14 mouse cellular contexts compared by ENCODE assay signal in genomic region chr1:179609724-179610505, GRCm38 (mm10). TPM values are rescaled to one million over a fixed set of nuclear protein-coding genes. Genes with fewer than 3 reads are reported as not detected.
DNase-seq lines count a peak whose midpoint lies in the region; ATAC-seq lines count a peak whose summit lies in the region.
"Had no signal": no experiment of that assay in that cellular context is flagged by ENCODE, and none has a peak within 500 bp of the region (broad histone marks: within the 10 kb centered on the region; RNA-seq: fewer than 3 reads in every experiment).

No protein-coding gene starts in this region.

- H3K4me2 ChIP-seq in hindbrain, embryonic 11.5 days (replicated peaks; ENCODE audit: low read depth, low read length), result no peak overlapping the region
- H3K4me2 ChIP-seq in hindbrain, embryonic 14.5 days (replicated peaks), result no peak overlapping the region
- H3K4me2 ChIP-seq: intestine, embryonic 15.5 days had no signal

- H3K4me1 ChIP-seq in hindbrain, embryonic 11.5 days (replicated peaks; ENCODE audit: control insufficient read depth, insufficient read depth, low read length), result no peaks in the 10 kb centered on the region
- H3K4me1 ChIP-seq in hindbrain, embryonic 14.5 days (replicated peaks; ENCODE audit: control insufficient read depth, insufficient read depth, low read length), result no peaks in the 10 kb centered on the region
- H3K4me1 ChIP-seq: intestine, embryonic 15.5 days had no signal

- peak overlapping the region; percentile 10; the same call in 1 of the 2 replicates for H3K27ac ChIP-seq in hindbrain, embryonic 11.5 days (ENCODE audit: low read depth, low read length)
- H3K27ac ChIP-seq in hindbrain, embryonic 14.5 days, result no peak overlapping the region
- H3K27ac ChIP-seq: intestine, embryonic 15.5 days; left cerebral cortex, adult 2 months; liver, embryonic 14.5 days; macrophage had no signal

- no peaks in the 10 kb centered on the region for H3K36me3 ChIP-seq in hindbrain, embryonic 11.5 days (ENCODE audit: control insufficient read depth, insufficient read depth, low read length)
- peaks cover 25% of the 10 kb centered on the region for H3K36me3 ChIP-seq in hindbrain, embryonic 14.5 days (replicated peaks; ENCODE audit: control insufficient read depth, insufficient read depth)

- H3K4me3 ChIP-seq in hindbrain, embryonic 11.5 days (ENCODE audit: low read depth, low read length), result no peak overlapping the region
- H3K4me3 ChIP-seq in hindbrain, embryonic 14.5 days (replicated peaks; ENCODE audit: low read length), result no peak overlapping the region
- H3K4me3 ChIP-seq: intestine, embryonic 15.5 days; left cerebral cortex, adult 2 months had no signal

- H3K27me3 ChIP-seq in hindbrain, embryonic 11.5 days (ENCODE audit: control insufficient read depth, insufficient read depth, low read length), result no peaks in the 10 kb centered on the region
- H3K27me3 ChIP-seq in hindbrain, embryonic 14.5 days (ENCODE audit: control insufficient read depth, insufficient read depth, low read length), result no peaks in the 10 kb centered on the region
- H3K27me3 ChIP-seq: intestine, embryonic 15.5 days had no signal

- 0 out of 2 replicates have a peak, but pooled peaks have one; percentile 33 for ATAC-seq in hindbrain, embryonic 11.5 days (ENCODE audit: low FRiP score)
- ATAC-seq in hindbrain, embryonic 14.5 days (ENCODE audit: low FRiP score), result no peak
- ATAC-seq: intestine, embryonic 15.5 days had no signal

- H3K9me3 ChIP-seq in hindbrain, embryonic 11.5 days (ENCODE audit: control insufficient read depth, low read length), result no peaks in the 10 kb centered on the region
- no peaks in the 10 kb centered on the region for H3K9me3 ChIP-seq in hindbrain, embryonic 14.5 days (ENCODE audit: control insufficient read depth, low read length)
- H3K9me3 ChIP-seq: G1E; intestine, embryonic 15.5 days had no signal

- H3K9ac ChIP-seq in hindbrain, embryonic 11.5 days (ENCODE audit: low read depth, low read length), result 0 out of 2 replicates have a peak overlapping the region, but pooled peaks have one; percentile 15
- no peak overlapping the region for H3K9ac ChIP-seq in hindbrain, embryonic 14.5 days
- H3K9ac ChIP-seq: intestine, embryonic 15.5 days; liver, embryonic 14.5 days had no signal

- DNase-seq in adrenal gland, postnatal 10 days, result peak; percentile 46
- DNase-seq in adrenal gland, adult 2 months, result no peak
- peak; percentile 28 for DNase-seq in hindbrain, embryonic 11.5 days (ENCODE audit: low spot score)
- no peak for DNase-seq in hindbrain, embryonic 14.5 days (ENCODE audit: low spot score)
- DNase-seq in testis, postnatal 10 days (ENCODE audit: low spot score), result peak; percentile 53
- no peak for DNase-seq in testis, postnatal 14 days (ENCODE audit: low spot score)
- DNase-seq in retina, postnatal 1 day, result peak; percentile 17
- no peak for DNase-seq in spleen, adult 12 weeks (ENCODE audit: low spot score)
- DNase-seq: heart, adult 11 months had no signal

- WGBS in hindbrain, embryonic 11.5 days, result 47% methylated on average over 25 of the region's 26 CpGs
- 40% methylated on average over 26 of the region's 26 CpGs for WGBS in hindbrain, embryonic 14.5 days

RNA-seq across cellular contexts. Expression of gene Sccpdh, which starts 58.1 kb away (rescaled TPM):
- total RNA-seq in adrenal gland, postnatal 10 days (2021), result 10 to 100 TPM; 29.9 to 36.9 TPM
- 10 to 100 TPM; 31.0 to 37.0 TPM for total RNA-seq in adrenal gland, adult 2 months (2021)
- polyA plus RNA-seq in adrenal gland, adult 2 months (2012; rRNA removed), result 6.8 and 8.9 TPM in 2 replicates
- 112 and 119 TPM in 2 replicates for polyA plus RNA-seq in hindbrain, embryonic 11.5 days (2014; fragmentation: Nextera tagmentation; extraction: Ambion mirVana)
- polyA plus RNA-seq in hindbrain, embryonic 14.5 days (2014; fragmentation: Nextera tagmentation; extraction: Ambion mirVana), result 176 and 196 TPM in 2 replicates

Comparison
In these comparisons a context has a peak if more than half of its experiments do, and no peak if none do; other contexts are left out.
1. DNase-seq: peak in adrenal gland, postnatal 10 days (single experiment), hindbrain, embryonic 11.5 days (single experiment), testis, postnatal 10 days (single experiment) and retina, postnatal 1 day (single experiment); none in adrenal gland, adult 2 months (single experiment), hindbrain, embryonic 14.5 days (single experiment), testis, postnatal 14 days (single experiment) and spleen, adult 12 weeks (single experiment).
2. RNA of gene Sccpdh, which starts 58.1 kb away (polyA plus RNA-seq): 176 to 196 TPM in hindbrain, embryonic 14.5 days and 112 to 119 TPM in hindbrain, embryonic 11.5 days; 6.8 to 8.9 TPM in adrenal gland, adult 2 months; every median in the first group is over 10 times any median in the second.